Mouse (Mus musculus): Measurements from ENCODE around the gene Hip1.
A peak's percentile ranks its signal among the peaks of the same experiment; 100 is the strongest.
"Not testable (repeated sequence)": the region's sequence is repeated elsewhere in the genome, so short reads cannot be mapped to it uniquely, and the experiment has no call there.

The Hip1 gene

DNA sequence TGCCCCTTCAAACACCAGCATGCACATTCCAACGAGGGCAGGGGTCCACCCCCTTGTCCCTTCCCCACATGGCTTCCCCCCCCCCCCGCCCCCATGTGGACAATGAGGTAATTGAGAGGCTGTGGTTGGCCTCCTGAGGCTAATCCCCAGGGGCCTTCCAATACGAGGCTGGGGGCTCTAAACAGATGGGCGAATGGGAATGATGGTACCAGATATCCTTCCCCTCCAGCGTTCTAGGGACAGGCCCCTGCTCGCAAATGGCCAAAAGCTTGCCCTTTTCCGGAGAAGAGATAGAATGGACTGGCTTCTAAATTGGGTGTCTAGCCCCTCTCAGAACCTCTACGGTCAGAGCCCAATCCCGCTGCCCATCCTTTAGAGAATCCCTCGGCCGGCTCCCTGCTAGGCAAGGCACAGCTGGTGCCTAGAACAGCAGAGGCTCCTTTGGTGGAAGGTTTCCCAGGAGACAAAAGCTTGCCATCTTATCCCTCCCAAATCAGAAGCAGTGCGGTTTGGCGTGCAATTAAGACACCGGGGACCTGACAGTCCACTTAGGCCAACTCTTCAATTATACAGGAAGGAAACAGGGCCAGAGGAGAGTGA, 55.1 kb downstream of the Hip1 start:
- DNase-seq (ENCODE audit: low spot score) = no peak

- peak; percentile 37 for DNase-seq (ENCODE audit: low spot score)
These were observed 55.8 kb downstream of the Hip1 start for GRCm38 (mm10) chr5:135488881-135489694.

- no peak for DNase-seq (ENCODE audit: low spot score)
These were observed 56.6 kb downstream of the Hip1 start for GRCm38 (mm10) chr5:135488222-135488880.

DNA sequence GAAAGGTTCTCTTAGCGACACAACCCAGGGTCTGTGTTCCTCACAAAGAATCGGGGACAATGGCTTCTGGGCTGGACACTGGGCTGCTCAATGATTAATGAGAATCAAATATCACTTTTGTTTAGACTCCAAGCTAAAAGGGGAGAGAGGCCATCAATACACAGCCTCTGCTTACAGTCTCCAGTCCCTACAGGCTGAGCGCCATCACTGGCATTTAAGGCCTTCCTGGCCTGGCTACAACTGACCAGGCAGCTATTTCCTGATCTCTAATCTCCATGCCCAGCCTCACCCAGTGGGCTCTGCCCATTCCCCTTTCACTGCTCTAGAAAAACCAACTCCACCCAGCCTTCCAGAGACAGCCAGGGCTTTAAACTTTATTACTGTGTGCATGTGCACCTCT, 59.6 kb downstream of the Hip1 start:
- DNase-seq (ENCODE audit: low spot score) = no peak

DNA sequence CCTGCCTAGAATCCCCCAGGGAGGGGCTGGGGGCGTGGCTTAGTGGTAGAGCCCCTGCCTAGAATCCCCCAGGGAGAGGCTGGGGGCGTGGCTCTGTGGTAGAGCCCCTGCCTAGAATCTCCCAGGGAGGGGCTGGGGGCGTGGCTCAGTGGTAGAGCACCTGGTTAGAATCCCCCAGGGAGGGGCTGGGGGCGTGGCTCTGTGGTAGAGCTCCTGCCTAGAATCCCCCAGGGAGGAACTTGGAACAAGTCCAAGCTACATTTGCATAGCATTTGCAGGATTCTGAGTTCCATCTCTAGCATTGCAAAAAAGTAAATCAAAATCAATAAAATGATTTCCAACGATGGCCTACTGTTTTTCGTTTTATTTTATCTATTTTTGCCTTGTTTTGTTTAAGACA, 61.1 kb downstream of the Hip1 start:
- not testable (repeated sequence) for DNase-seq (ENCODE audit: low spot score)

GRCm38 (mm10) chr5:135478877-135479600, 65.9 kb downstream of the Hip1 start:
- DNase-seq (ENCODE audit: low spot score) = no peak

DNA sequence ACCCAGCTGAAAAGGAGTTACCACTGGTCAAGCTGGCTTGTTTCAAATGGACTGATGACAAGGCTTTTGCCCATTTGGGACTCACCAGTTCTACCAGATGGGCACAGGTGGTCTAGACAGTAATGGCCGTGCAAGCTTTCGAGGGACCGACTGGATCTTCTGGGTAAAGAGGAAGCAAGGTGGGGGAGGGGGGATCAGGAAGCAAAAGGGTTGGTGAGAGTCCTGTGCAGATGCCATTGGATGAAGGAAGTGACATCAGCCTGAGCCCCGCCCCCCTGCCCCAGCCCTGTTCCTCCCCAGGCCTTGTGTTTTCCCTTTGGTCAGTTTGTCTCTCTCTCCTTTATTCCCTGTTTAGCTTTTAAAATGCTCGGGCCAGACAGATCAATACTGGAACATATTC, 68.7 kb downstream of the Hip1 start:
- DNase-seq (ENCODE audit: low spot score) = no peak

DNA sequence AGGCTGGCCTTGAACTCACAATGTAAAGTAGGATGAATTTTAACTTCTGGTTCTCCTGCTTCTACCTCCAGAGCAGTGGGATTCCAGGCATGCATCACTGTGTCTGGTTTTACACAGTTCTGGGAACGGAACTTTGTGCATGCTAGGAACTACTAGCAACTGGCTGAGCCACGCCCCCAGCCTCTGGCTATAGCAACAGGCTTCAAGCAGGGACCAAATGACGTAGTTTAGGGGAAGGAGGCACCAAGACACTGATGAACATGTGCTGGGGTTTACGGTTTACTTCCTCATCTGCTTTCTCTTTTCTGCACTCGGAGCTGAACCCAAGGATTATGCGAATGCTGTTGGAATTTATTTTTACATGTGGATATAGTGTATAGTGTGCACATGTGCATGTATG, 72.5 kb downstream of the Hip1 start:
- no peak for DNase-seq (ENCODE audit: low spot score)

DNA sequence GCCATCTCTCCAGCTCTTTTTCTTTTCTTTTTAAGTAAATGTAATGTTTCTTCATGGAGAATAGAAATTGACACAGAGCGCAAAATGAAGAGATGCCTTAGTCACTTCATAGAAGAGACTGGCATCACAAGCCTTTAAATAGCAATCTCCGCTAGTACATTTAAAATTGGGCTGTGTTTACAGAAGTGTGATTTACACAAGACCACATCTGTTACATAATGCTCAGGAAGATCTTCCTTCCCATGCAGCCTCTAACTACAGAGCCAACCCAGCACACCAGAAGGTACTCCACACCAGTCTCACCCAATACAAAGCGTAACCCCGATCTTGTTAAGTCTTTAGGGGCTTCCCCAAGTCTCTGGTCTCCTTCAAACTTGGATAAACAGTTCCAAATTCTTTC, 73.2 kb downstream of the Hip1 start:
- DNase-seq (ENCODE audit: low spot score) = no peak

- no peak for DNase-seq (ENCODE audit: low spot score)
These were observed 76.6 kb downstream of the Hip1 start for GRCm38 (mm10) chr5:135468280-135468679.

- no peak for DNase-seq (ENCODE audit: low spot score)
These were observed 79.1 kb downstream of the Hip1 start for GRCm38 (mm10) chr5:135465833-135466291.

DNA sequence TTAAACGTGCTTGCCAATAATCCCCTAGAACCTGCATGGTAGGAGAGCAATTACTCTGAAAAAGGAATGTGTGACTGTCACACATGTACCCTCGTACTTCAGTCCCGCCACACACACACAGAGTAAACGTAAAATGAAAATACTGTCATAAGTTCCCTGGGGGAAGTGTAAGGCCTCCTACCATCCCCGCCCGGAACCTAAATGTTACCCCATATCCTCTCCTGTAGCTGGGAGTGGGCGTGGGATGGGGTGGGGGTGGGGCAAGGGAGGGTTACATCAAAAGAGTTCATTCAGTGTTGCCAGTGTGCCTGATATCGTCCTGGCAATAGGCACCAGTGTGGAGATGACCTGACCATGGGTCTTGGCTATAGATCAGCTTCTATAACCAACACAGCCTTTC, 81.5 kb downstream of the Hip1 start:
- no peak for DNase-seq (ENCODE audit: low spot score)

DNA sequence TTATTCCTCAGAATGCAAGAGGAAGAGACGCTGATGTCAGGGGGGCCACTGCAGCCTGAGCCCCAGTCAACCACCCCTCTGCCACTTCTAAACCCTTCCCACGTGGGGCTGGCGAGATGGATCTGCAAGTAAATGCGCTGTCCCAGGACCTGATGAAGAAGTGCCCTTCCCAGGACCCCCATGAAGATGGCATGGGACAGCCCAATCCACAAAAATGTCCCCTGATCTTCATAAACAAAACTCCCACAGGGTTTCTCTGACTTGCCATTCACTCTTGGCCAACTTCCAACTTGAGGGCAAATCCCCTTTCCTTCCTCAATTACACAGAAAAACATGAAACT, 84.1 kb downstream of the Hip1 start:
- DNase-seq (ENCODE audit: low spot score) = no peak

GRCm38 (mm10) chr5:135460152-135460832, 84.6 kb downstream of the Hip1 start:
- DNase-seq (ENCODE audit: low spot score) = peak; percentile 16

GRCm38 (mm10) chr5:135459486-135459885, 85.4 kb downstream of the Hip1 start:
- DNase-seq (ENCODE audit: low spot score) = no peak

GRCm38 (mm10) chr5:135457961-135458360, 87.0 kb downstream of the Hip1 start:
- DNase-seq (ENCODE audit: low spot score) = no peak

DNA sequence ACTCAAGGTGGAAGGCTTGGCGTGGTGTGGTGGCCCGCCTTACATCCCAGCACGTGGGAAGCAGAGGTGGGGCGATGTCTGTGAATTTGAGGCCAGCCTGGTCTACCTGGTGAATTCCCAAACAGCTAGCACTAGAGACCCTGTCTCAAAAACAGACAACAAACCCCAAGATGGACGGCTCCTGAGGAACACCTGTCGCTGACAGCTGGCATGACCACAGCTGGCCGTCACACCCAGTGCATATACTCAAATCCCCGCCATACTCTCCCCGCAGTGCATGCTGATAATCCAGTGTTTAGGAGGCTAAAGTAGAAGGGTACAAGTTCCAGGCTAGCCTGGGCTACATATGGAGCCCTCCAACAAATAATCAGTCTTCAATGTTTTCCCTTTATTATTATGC, 88.4 kb downstream of the Hip1 start:
- DNase-seq (ENCODE audit: low spot score) = no peak

DNA sequence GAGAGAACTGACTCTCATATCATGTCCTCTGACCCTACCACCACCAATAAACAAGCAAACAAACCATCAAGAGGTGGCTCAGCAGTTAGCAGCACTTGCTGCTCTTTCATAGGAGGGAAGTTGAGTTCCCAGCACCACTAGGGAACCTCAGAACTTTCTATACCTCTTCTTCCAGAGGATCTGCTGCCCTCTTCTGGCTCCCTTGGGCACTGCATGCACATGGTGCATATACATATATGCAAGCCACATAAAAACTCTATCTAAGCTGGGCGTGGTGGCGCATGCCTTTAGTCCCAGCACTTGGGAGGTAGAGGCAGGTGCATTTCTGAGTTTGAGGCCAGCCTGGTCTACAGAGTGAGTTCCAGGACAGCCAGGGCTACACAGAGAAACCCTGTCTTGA, 90.7 kb downstream of the Hip1 start:
- DNase-seq (ENCODE audit: low spot score) = no peak

- not testable (repeated sequence) for DNase-seq (ENCODE audit: low spot score)
These were observed 93.4 kb downstream of the Hip1 start for GRCm38 (mm10) chr5:135451559-135451958.

GRCm38 (mm10) chr5:135451100-135451499, 93.8 kb downstream of the Hip1 start:
- no peak for DNase-seq (ENCODE audit: low spot score)

GRCm38 (mm10) chr5:135445755-135446154, 99.2 kb downstream of the Hip1 start:
- peak; percentile 39 for DNase-seq (ENCODE audit: low spot score)

DNA sequence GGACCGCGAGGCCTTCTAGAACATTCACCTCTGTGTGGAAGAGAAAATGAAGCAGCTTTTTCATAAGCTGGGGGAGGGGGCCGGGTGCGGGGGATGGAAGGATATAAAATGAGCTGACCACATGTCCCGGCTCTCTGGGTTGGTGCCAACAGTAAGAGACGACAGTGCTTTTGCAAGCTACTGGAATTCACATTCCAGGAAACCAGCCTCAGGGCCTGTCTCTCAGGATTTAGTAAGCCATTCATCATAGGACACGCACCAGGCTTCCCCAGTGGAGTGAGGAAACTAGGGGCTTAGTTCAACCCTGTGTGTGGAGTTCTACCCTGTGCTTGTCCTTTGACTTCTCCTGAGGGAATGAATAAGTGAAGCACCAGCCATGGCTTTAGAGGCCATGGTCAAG, 102.5 kb downstream of the Hip1 start:
- DNase-seq (ENCODE audit: low spot score) = no peak
